Mouse (Mus musculus) testis, adult 2 months (tissue): ENCODE measurements around the gene Rab7b.

ENCODE experiments used
- CTCF ChIP-seq: fragments of 200-500 bp; IDR thresholded peaks from 2 replicates; pipeline ENCODE4 v1.5.1; 2012; ENCODE audit warnings: low read depth, mild to moderate bottlenecking, inconsistent platforms, low read length, moderate library complexity; ENCODE audit not compliant: control insufficient read depth, insufficient read depth, insufficient replicate concordance
- POLR2A ChIP-seq: fragments of 200-500 bp; IDR thresholded peaks from 2 replicates; pipeline ENCODE4 v1.6.1; 2012; ENCODE audit warnings: low read depth, mild to moderate bottlenecking, inconsistent platforms, low read length, moderate library complexity; ENCODE audit not compliant: control insufficient read depth

DNA sequence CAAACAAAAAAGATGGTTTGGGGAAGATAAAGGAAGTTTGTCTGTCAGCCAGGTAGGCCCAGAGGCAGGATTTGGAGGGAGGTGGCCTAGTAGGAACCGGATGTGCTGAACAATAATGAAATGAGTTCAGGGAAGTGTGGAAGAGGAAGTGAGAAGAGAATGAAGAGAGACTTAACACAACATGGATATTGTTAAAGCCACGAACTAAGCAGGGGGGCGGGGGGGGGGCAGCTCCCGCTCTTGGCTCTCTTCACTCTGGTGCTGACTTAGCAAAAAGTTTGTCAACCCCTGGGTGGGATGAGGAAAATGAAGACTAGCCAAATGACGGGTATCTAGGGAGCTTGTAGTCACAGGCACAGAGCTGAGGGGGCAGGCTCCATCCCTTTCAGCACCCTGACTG lies 12.0 kb downstream of the Rab7b start:
- TF ChIP-seq CTCF, result no peak
- no peak for TF ChIP-seq POLR2A
